Mouse (Mus musculus) T-cell, adult 66 days (primary cell): ENCODE data around the gene Rad23b. TPM values are rescaled to one million over a fixed set of nuclear protein-coding genes. Genes with fewer than 3 reads are reported as not detected.

Experiments used
- total RNA-seq, 2 experiments: library from RNA; stranded (reverse); gene quantifications; 3 replicates in 1 of 2; 4 replicates in 1 of 2; pipeline ENCODE4 v1.2.4; 2023

The Rad23b gene
- 100 to 1,000 TPM; 116 TPM for total RNA-seq

DNA sequence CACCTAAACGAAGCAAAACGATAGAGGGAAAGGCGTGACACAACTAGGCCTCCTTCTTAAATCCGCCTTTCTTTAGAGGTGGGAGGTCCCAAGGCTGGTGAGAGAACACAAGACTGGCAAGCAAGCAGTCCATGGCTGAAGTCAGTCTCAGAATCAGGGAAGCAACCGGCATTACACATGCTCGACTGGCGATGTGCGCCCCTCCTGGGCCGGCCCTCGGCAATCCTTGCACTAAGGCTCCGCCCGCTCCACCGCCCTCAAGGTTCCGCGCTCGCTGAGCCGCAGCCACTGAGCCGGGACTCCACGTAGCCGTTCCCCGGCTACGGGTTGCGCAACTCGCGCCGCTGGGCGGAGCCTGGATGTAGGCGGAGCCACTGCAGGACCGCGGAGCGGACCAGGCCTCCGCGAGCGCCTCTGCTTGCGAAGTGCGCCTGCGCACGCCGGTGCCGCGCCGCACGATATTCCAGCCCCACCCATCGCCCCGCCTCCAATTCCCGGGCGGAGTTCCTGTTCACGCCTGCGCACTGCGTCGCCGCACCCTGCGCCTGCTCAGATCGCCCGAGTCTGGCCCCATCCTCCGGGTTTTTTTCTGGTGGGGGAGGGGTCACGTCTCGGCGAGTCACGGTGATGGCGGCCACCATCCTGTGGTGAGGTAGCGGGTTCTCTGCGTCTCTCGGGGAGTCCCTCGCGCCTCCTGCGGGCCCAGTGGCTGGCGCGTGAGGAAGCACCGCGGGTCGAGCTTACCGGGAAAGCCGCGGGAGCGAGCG is at the start of gene Rad23b:
Rad23b (plus strand) TSS at position 592 of the 767 bp plus-strand sequence.

Other genes with a start within 250 kb of the Rad23b start
- gene Klf4, start 182.4 kb downstream of the Rad23b start, total RNA-seq: 10 to 100 TPM; 14.4 to 26.7 TPM